In the genomic region with DNA sequence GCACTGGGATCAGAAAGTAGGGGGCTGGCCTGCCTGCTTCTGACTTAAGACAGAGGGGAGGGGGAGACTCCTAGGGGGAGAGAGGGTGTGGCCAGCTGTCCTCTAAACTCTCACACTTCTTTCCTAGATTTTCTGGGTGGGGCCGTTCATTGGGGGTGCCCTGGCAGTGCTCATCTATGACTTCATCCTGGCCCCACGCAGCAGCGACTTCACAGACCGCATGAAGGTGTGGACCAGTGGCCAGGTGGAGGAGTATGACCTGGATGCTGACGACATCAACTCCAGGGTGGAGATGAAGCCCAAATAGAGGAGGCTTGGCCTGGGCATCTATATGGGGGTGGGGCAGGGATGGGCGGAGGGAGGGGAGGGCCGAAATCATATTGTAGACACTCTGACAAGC, we compare ENCODE assay signal across 22 mouse cellular contexts. TPM values are rescaled to one million over a fixed set of nuclear protein-coding genes. Genes with fewer than 3 reads are reported as not detected.
A peak's percentile ranks its signal among the peaks of the same experiment; 100 is the strongest.
DNase-seq lines count a peak whose midpoint lies in the region; ATAC-seq and TF ChIP-seq lines count a peak whose summit lies in the region.
"Had no signal": no experiment of that assay in that cellular context is flagged by ENCODE, and none has a peak within 500 bp of the region (broad histone marks: within the 10 kb centered on the region; RNA-seq: fewer than 3 reads in every experiment).

No protein-coding gene starts in this region.

- H3K4me2 ChIP-seq in forebrain, embryonic 11.5 days (ENCODE audit: low read depth, low read length, severe bottlenecking), result no peak overlapping the region
- H3K4me2 ChIP-seq in forebrain, embryonic 14.5 days (ENCODE audit: low read length), result no peak overlapping the region
- no peak overlapping the region for H3K4me2 ChIP-seq in liver, embryonic 15.5 days
- H3K4me2 ChIP-seq in stomach, postnatal 0 days (replicated peaks; ENCODE audit: low read depth), result no peak overlapping the region
- H3K4me2 ChIP-seq: forebrain, embryonic 15.5 days; hindbrain, embryonic 15.5 days had no signal

- no peak overlapping the region for H3K9ac ChIP-seq in forebrain, embryonic 11.5 days (ENCODE audit: low read length)
- no peak overlapping the region for H3K9ac ChIP-seq in forebrain, embryonic 14.5 days (ENCODE audit: low read length)
- no peak overlapping the region for H3K9ac ChIP-seq in liver, embryonic 15.5 days
- H3K9ac ChIP-seq in stomach, postnatal 0 days (ENCODE audit: low read length), result no peak overlapping the region
- H3K9ac ChIP-seq: forebrain, embryonic 15.5 days; hindbrain, embryonic 15.5 days had no signal

- H3K9me3 ChIP-seq in forebrain, embryonic 11.5 days (ENCODE audit: control insufficient read depth, low read length), result no peaks in the 10 kb centered on the region
- no peaks in the 10 kb centered on the region for H3K9me3 ChIP-seq in forebrain, embryonic 14.5 days (replicated peaks; ENCODE audit: control insufficient read depth, low read length)
- no peaks in the 10 kb centered on the region for H3K9me3 ChIP-seq in liver, embryonic 15.5 days (replicated peaks)
- no peaks in the 10 kb centered on the region for H3K9me3 ChIP-seq in stomach, postnatal 0 days (ENCODE audit: control insufficient read depth, low read length)
- H3K9me3 ChIP-seq: forebrain, embryonic 15.5 days; G1E; hindbrain, embryonic 15.5 days had no signal

- DNase-seq in forebrain, embryonic 11.5 days (ENCODE audit: low spot score), result peak; percentile 37
- no peak for DNase-seq in forebrain, embryonic 14.5 days (ENCODE audit: low spot score)
- DNase-seq in heart, postnatal 4 days, result peak; percentile 3
- DNase-seq in heart, postnatal 10 days, result no peak
- no peak for DNase-seq in liver
- DNase-seq in stomach, postnatal 0 days (ENCODE audit: low spot score), result peak; percentile 11
- DNase-seq: adrenal gland, adult 8-10 months; adrenal gland, postnatal 36 days; B cell, adult 2 months; cerebellum, adult 2 months; cerebellum, postnatal 10 days had no signal

- no peak for ATAC-seq in forebrain, embryonic 11.5 days (replicated peaks; ENCODE audit: low FRiP score)
- ATAC-seq in forebrain, embryonic 14.5 days, result no peak
- no peak for ATAC-seq in liver, embryonic 15.5 days (ENCODE audit: insufficient read depth)
- ATAC-seq in stomach, postnatal 0 days (ENCODE audit: low FRiP score, low TSS enrichment), result no peak
- ATAC-seq: CD4-positive, CD25-positive, alpha-beta regulatory T cell, adult 4 months; forebrain, embryonic 15.5 days had no signal

- intact Hi-C loops in heart, postnatal 10 days (cut with DNase I), result no loop called here

- no peaks in the 10 kb centered on the region for H3K4me1 ChIP-seq in forebrain, embryonic 11.5 days (replicated peaks; ENCODE audit: control insufficient read depth, insufficient read depth, low read length)
- 0 out of 2 replicates have a peak, but pooled peaks cover 2% of the 10 kb centered on the region for H3K4me1 ChIP-seq in forebrain, embryonic 14.5 days (ENCODE audit: control insufficient read depth, insufficient read depth, low read length)
- peaks cover 78% of the 10 kb centered on the region for H3K4me1 ChIP-seq in liver, embryonic 15.5 days (replicated peaks)
- H3K4me1 ChIP-seq in stomach, postnatal 0 days (replicated peaks; ENCODE audit: control insufficient read depth, insufficient read depth), result peaks cover 4% of the 10 kb centered on the region

- no peaks in the 10 kb centered on the region; the same call in 1 of the 2 replicates for H3K27me3 ChIP-seq in forebrain, embryonic 11.5 days (ENCODE audit: control insufficient read depth, insufficient read depth, low read length)
- no peaks in the 10 kb centered on the region for H3K27me3 ChIP-seq in forebrain, embryonic 14.5 days (replicated peaks; ENCODE audit: control insufficient read depth, insufficient read depth, low read length)
- H3K27me3 ChIP-seq in liver, embryonic 15.5 days, result no peaks in the 10 kb centered on the region
- H3K27me3 ChIP-seq in stomach, postnatal 0 days (ENCODE audit: control insufficient read depth, insufficient read depth, low read length), result no peaks in the 10 kb centered on the region
- H3K27me3 ChIP-seq: forebrain, embryonic 15.5 days; hindbrain, embryonic 15.5 days had no signal

- 91% methylated on average over 7 of the region's 7 CpGs for WGBS in forebrain, embryonic 11.5 days
- WGBS in forebrain, embryonic 14.5 days, result 92% methylated on average over 7 of the region's 7 CpGs
- WGBS in liver, embryonic 15.5 days (ENCODE audit: insufficient replicate concordance), result 72% methylated on average over 7 of the region's 7 CpGs
- WGBS in stomach, postnatal 0 days, result 73% methylated on average over 7 of the region's 7 CpGs

- no peak for TF ChIP-seq EP300 in stomach, postnatal 0 days (optimal IDR thresholded peaks at IDR 0.05)

- no peaks in the 10 kb centered on the region for H3K36me3 ChIP-seq in forebrain, embryonic 11.5 days (ENCODE audit: control insufficient read depth, insufficient read depth, low read length)
- no peaks in the 10 kb centered on the region for H3K36me3 ChIP-seq in forebrain, embryonic 14.5 days (ENCODE audit: control insufficient read depth, insufficient read depth, low read length)
- peaks cover 58% of the 10 kb centered on the region for H3K36me3 ChIP-seq in liver, embryonic 15.5 days (replicated peaks)
- no peaks in the 10 kb centered on the region for H3K36me3 ChIP-seq in stomach, postnatal 0 days (ENCODE audit: control insufficient read depth, insufficient read depth, low read length)
- H3K36me3 ChIP-seq: embryonic facial prominence, embryonic 10.5 days; forebrain, embryonic 15.5 days; G1E; hindbrain, embryonic 15.5 days had no signal

- no peak overlapping the region for H3K27ac ChIP-seq in forebrain, embryonic 11.5 days (ENCODE audit: low read depth, low read length)
- H3K27ac ChIP-seq in forebrain, embryonic 14.5 days (ENCODE audit: low read depth, low read length), result no peak overlapping the region
- H3K27ac ChIP-seq in liver, embryonic 15.5 days (replicated peaks), result 0 out of 2 replicates have a peak overlapping the region, but pooled peaks have one; percentile 56
- H3K27ac ChIP-seq in stomach, postnatal 0 days (replicated peaks), result no peak overlapping the region
- H3K27ac ChIP-seq: embryonic facial prominence, embryonic 10.5 days; forebrain, embryonic 15.5 days; hindbrain, embryonic 15.5 days had no signal

- no peak for TF ChIP-seq CTCF in stomach, postnatal 0 days (IDR thresholded peaks at IDR 0.05; ENCODE audit: low read depth)

- no peak overlapping the region for H3K4me3 ChIP-seq in forebrain, embryonic 11.5 days (ENCODE audit: low read depth, low read length)
- H3K4me3 ChIP-seq in forebrain, embryonic 14.5 days (ENCODE audit: low read depth, low read length), result no peak overlapping the region
- no peak overlapping the region for H3K4me3 ChIP-seq in liver, embryonic 15.5 days (replicated peaks)
- H3K4me3 ChIP-seq in stomach, postnatal 0 days (ENCODE audit: low read depth, low read length), result no peak overlapping the region
- H3K4me3 ChIP-seq: embryonic facial prominence, embryonic 10.5 days; forebrain, embryonic 15.5 days; hindbrain, embryonic 15.5 days had no signal

RNA-seq across cellular contexts. Expression of a gene that starts 10.3 kb away (rescaled TPM):
- polyA plus RNA-seq in forebrain, embryonic 11.5 days (2014; fragmentation: Nextera tagmentation; extraction: Ambion mirVana), result 0.61 and 0.92 TPM in 2 replicates
- 2.8 and 2.9 TPM in 2 replicates for polyA plus RNA-seq in forebrain, embryonic 14.5 days (2014; fragmentation: Nextera tagmentation; extraction: Ambion mirVana)
- 10 to 100 TPM; 87.4 to 98.8 TPM for total RNA-seq in heart, postnatal 4 days (2021)
- 100 to 1,000 TPM; 195 to 252 TPM for total RNA-seq in heart, postnatal 10 days (2021)
- polyA plus RNA-seq in liver, embryonic 15.5 days (2015; fragmentation: Nextera tagmentation; extraction: Ambion mirVana), result 75.8 and 85.1 TPM in 2 replicates
- polyA plus RNA-seq in stomach, postnatal 0 days (2015; fragmentation: Nextera tagmentation; extraction: Ambion mirVana), result 15.3 and 16.2 TPM in 2 replicates
- polyA plus RNA-seq: CD4-positive, CD25-positive, alpha-beta regulatory T cell, adult 4 months; G1E had no signal

RNA-seq across cellular contexts. Expression of a gene that starts 29.6 kb away (rescaled TPM):
- polyA plus RNA-seq in forebrain, embryonic 11.5 days (2014; fragmentation: Nextera tagmentation; extraction: Ambion mirVana), result not detected in 2 replicates
- not detected in 2 replicates for polyA plus RNA-seq in forebrain, embryonic 14.5 days (2014; fragmentation: Nextera tagmentation; extraction: Ambion mirVana)
- not detected for total RNA-seq in heart, postnatal 4 days (2021)
- not detected for total RNA-seq in heart, postnatal 10 days (2021)
- 0.08 TPM in 1 of 2 replicates, not detected in the other for polyA plus RNA-seq in liver, embryonic 15.5 days (2015; fragmentation: Nextera tagmentation; extraction: Ambion mirVana)
- polyA plus RNA-seq in stomach, postnatal 0 days (2015; fragmentation: Nextera tagmentation; extraction: Ambion mirVana), result not detected in 2 replicates
- total RNA-seq: adrenal gland, adult 8-10 months; adrenal gland, postnatal 36 days; gastrocnemius, adult 8-10 months; heart, postnatal 25 days had no signal
- polyA plus RNA-seq: CD4-positive, CD25-positive, alpha-beta regulatory T cell, adult 4 months; cerebellum, adult 2 months; embryonic facial prominence, embryonic 10.5 days; embryonic facial prominence, embryonic 14.5 days; forebrain, embryonic 15.5 days; G1E; heart, embryonic 14.5 days; hindbrain, embryonic 11.5 days; hindbrain, embryonic 15.5 days had no signal

Comparison
In these comparisons a context has a peak if more than half of its experiments do, and no peak if none do; other contexts are left out.
1. DNase-seq: peak in forebrain, embryonic 11.5 days (single experiment), heart, postnatal 4 days (single experiment) and stomach, postnatal 0 days (single experiment); none in forebrain, embryonic 14.5 days (single experiment), heart, postnatal 10 days (0 of 2) and liver (single experiment).